Comparison of ENCODE assay signal across 8 mouse cellular contexts in genomic region chrX:10993005-10993377, GRCm38 (mm10).
DNase-seq lines count a peak whose midpoint lies in the region; ATAC-seq and TF ChIP-seq lines count a peak whose summit lies in the region.

No protein-coding gene starts in this region.

- peak overlapping the region; percentile 55 for H3K4me3 ChIP-seq in gastrocnemius, adult 2 months
- no peak overlapping the region for H3K4me3 ChIP-seq in forebrain, embryonic 12.5 days (replicated peaks)
- H3K4me3 ChIP-seq in intestine, embryonic 14.5 days (ENCODE audit: low read depth, low read length) = no peak overlapping the region

- no peak overlapping the region for H3K9ac ChIP-seq in forebrain, embryonic 12.5 days
- H3K9ac ChIP-seq in intestine, embryonic 14.5 days (ENCODE audit: low read length) = no peak overlapping the region

- H3K4me2 ChIP-seq in forebrain, embryonic 12.5 days = peak overlapping the region; percentile 45
- peak overlapping the region; percentile 32 for H3K4me2 ChIP-seq in intestine, embryonic 14.5 days (ENCODE audit: low read length)

- peak; percentile 55 for ATAC-seq in forebrain, embryonic 12.5 days (ENCODE audit: low FRiP score)
- ATAC-seq in intestine, embryonic 14.5 days (replicated peaks; ENCODE audit: low FRiP score, low TSS enrichment, low read depth) = no peak
- ATAC-seq in megakaryocyte-erythroid progenitor cell, adult 5-6 weeks (replicated peaks; ENCODE audit: low FRiP score, low TSS enrichment, poor library complexity, severe bottlenecking) = no peak

- H3K27ac ChIP-seq in gastrocnemius, adult 2 months = no peak overlapping the region
- H3K27ac ChIP-seq in forebrain, embryonic 12.5 days = peak overlapping the region; percentile 93
- peak overlapping the region; percentile 59; the same call in 1 of the 2 replicates for H3K27ac ChIP-seq in intestine, embryonic 14.5 days (ENCODE audit: low read depth)

- TF ChIP-seq CTCF in gastrocnemius, adult 2 months (IDR thresholded peaks at IDR 0.05) = no peak

- no peaks in the 10 kb centered on the region for H3K36me3 ChIP-seq in forebrain, embryonic 12.5 days (replicated peaks)
- H3K36me3 ChIP-seq in intestine, embryonic 14.5 days (ENCODE audit: control insufficient read depth, insufficient read depth, low read length) = no peaks in the 10 kb centered on the region

- H3K4me1 ChIP-seq in forebrain, embryonic 12.5 days = peaks cover 23% of the 10 kb centered on the region
- no peaks in the 10 kb centered on the region for H3K4me1 ChIP-seq in intestine, embryonic 14.5 days (replicated peaks; ENCODE audit: control insufficient read depth, insufficient read depth, low read length)

- intact Hi-C loops in gastrocnemius, adult 2 months (cut with DNase I) = no loop called here

- no peaks in the 10 kb centered on the region for H3K9me3 ChIP-seq in forebrain, embryonic 12.5 days
- H3K9me3 ChIP-seq in intestine, embryonic 14.5 days (ENCODE audit: control insufficient read depth, low read length) = no peaks in the 10 kb centered on the region

- DNase-seq in gastrocnemius, adult 2 months = no peak
- DNase-seq in gastrocnemius, adult 8-10 months (ENCODE audit: low spot score in 2 of 2) = no peak
- DNase-seq in adipocyte (ENCODE audit: low spot score) = peak; percentile 45
- no peak for DNase-seq in intestine, embryonic 14.5 days (ENCODE audit: low spot score)
- DNase-seq in lung, postnatal 10 days = peak; percentile 32
- DNase-seq in gastrocnemius, postnatal 25 days = no peak

- 27% methylated on average over 6 of the region's 6 CpGs for WGBS in forebrain, embryonic 12.5 days
- 29% methylated on average over 6 of the region's 6 CpGs for WGBS in intestine, embryonic 14.5 days

- peaks cover 5% of the 10 kb centered on the region; the same call in 1 of the 2 replicates for H3K27me3 ChIP-seq in forebrain, embryonic 12.5 days
- H3K27me3 ChIP-seq in intestine, embryonic 14.5 days (replicated peaks; ENCODE audit: control insufficient read depth, insufficient read depth, low read length) = 0 out of 2 replicates have a peak, but pooled peaks cover 4% of the 10 kb centered on the region

Comparison
In these comparisons a context has a peak if more than half of its experiments do, and no peak if none do; other contexts are left out.
1. DNase-seq: peak in adipocyte (single experiment) and lung, postnatal 10 days (single experiment); none in gastrocnemius, adult 2 months (single experiment), gastrocnemius, adult 8-10 months (0 of 2), intestine, embryonic 14.5 days (single experiment) and gastrocnemius, postnatal 25 days (single experiment).